Mouse (Mus musculus) spleen, postnatal 14 days (tissue): ENCODE data around the gene Fam53b.
A peak's percentile ranks its signal among the peaks of the same experiment; 100 is the strongest.
"Not testable (repeated sequence)": the region's sequence is repeated elsewhere in the genome, so short reads cannot be mapped to it uniquely, and the experiment has no call there.

Source experiments
- DNase-seq, 2 experiments: peaks; one replicate each; pipeline ENCODE4 v3.0.0; 2021 to 2022; ENCODE audit warnings: low spot score in 2 of 2

The Fam53b gene

GRCm38 (mm10) chr7:132682901-132683300 is 130.8 kb downstream of the Fam53b start:
- no peak for DNase-seq

GRCm38 (mm10) chr7:132682336-132682735 is 131.3 kb downstream of the Fam53b start:
- DNase-seq, result no peak

- no peak for DNase-seq
Observed at GRCm38 (mm10) chr7:132681831-132682230, 131.9 kb downstream of the Fam53b start.

- no peak for DNase-seq
Observed at GRCm38 (mm10) chr7:132681296-132681695, 132.4 kb downstream of the Fam53b start.

GRCm38 (mm10) chr7:132679549-132679948 is 134.1 kb downstream of the Fam53b start:
- no peak for DNase-seq

- DNase-seq, result no peak
Observed at GRCm38 (mm10) chr7:132679117-132679516, 134.6 kb downstream of the Fam53b start.

GRCm38 (mm10) chr7:132675922-132676321 is 137.8 kb downstream of the Fam53b start:
- DNase-seq, result no peak

- DNase-seq, result no peak
Observed at GRCm38 (mm10) chr7:132673931-132674755, 139.5 kb downstream of the Fam53b start.

GRCm38 (mm10) chr7:132672481-132672959 is 141.2 kb downstream of the Fam53b start:
- peak in 1 of 2 experiments; percentile 29 for DNase-seq

- DNase-seq, result no peak
Observed at GRCm38 (mm10) chr7:132670863-132671165, 142.9 kb downstream of the Fam53b start.

GRCm38 (mm10) chr7:132669999-132670862 is 143.5 kb downstream of the Fam53b start:
- DNase-seq, result no peak

- DNase-seq, result no peak
Observed at GRCm38 (mm10) chr7:132668604-132669003, 145.1 kb downstream of the Fam53b start.

- no peak for DNase-seq
Observed at GRCm38 (mm10) chr7:132666516-132666915, 147.2 kb downstream of the Fam53b start.

- no peak for DNase-seq
Observed at GRCm38 (mm10) chr7:132665664-132666382, 147.9 kb downstream of the Fam53b start.

- DNase-seq, result no peak
Observed at GRCm38 (mm10) chr7:132664815-132665214, 148.9 kb downstream of the Fam53b start.

- DNase-seq, result not testable (repeated sequence)
Observed at GRCm38 (mm10) chr7:132662831-132663230, 150.9 kb downstream of the Fam53b start.
